Mouse (Mus musculus) cerebellum, adult 18-20 months (tissue): ENCODE measurements around the gene Rab5if.
"Not testable (repeated sequence)": the region's sequence is repeated elsewhere in the genome, so short reads cannot be mapped to it uniquely, and the experiment has no call there.

ENCODE experiments used
- DNase-seq, 2 experiments: peaks; one replicate each; pipeline ENCODE4 v3.0.0; 2021

The Rab5if gene

GRCm38 (mm10) chr2:156892240-156892639 is 29.3 kb downstream of the Rab5if start:
- DNase-seq = no peak

DNA sequence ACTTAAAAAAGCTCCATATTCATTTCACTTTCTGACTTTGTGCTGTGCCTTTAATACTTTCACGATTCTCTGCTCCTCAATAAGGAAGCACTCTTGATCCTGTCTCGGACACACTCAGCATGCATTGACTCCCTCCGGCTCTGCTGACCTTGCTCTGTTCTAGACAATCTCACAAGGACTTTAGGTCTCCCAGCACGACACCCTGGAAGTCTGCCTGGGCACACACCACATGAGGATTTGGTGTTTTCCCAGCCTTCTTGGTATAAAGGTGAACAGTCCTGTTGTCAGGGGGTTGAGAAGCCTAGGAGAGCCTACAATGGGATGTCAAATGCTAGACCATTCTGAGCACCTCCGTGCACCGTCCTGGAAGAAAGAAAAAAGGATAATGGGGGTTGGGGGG is 29.9 kb downstream of the Rab5if start:
- DNase-seq = no peak

DNA sequence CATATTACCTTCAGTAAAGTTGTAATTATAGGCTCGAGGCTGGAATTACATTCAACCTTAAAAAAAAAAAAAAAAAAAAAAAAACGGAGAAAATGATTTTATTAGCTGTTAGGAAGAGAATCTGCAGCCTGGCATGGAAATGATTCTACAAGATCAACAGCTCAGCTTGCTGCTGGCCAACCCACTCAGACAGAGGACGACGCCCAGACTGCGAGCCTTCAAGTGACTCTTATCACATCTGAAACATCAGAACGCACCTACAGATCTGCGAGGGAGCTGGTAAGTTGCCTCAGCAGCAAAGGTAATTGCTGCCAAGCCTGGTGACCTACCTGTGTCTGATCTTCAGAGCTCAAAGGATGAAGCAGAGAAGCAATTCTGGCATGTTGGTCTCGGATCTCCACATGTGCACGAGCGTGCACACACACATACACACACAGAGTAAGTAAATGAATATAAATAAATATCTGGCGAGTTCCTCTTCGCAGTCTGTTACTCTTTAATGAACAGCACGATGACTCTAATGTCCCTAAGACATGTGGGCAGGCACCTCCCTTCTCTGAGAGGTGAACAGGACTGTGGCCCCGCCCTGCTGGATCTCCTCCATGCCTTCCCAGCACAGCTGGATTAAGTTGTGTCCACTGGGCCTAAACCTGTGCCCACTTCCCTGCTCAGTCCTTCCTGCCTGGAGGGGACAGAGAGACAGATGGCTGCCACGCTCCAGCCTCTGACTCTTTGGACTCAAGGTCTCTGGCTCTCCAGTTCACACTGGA is 31.8 kb downstream of the Rab5if start:
- DNase-seq = no peak

GRCm38 (mm10) chr2:156896384-156896914 is 33.5 kb downstream of the Rab5if start:
- DNase-seq = no peak

- DNase-seq = no peak
These were observed 34.1 kb downstream of the Rab5if start for GRCm38 (mm10) chr2:156897034-156897433.

DNA sequence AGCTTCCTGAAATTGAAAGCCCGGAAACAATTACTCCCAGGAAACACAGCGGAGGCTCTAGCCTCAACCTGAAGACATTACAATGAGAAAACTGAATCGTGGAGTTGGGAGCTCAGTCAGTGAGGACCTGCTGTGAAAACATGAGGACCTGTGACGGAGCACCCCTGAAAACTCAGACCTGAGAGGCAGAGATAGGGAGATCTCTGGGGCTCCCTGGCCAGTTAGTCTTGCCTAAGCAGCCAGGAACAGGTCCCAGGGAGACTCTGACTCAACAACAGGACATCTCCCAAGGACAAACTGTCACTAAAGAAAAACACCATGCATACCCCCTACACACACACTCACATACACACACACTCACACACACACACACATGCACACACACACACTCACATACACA is 35.4 kb downstream of the Rab5if start:
- no peak for DNase-seq

DNA sequence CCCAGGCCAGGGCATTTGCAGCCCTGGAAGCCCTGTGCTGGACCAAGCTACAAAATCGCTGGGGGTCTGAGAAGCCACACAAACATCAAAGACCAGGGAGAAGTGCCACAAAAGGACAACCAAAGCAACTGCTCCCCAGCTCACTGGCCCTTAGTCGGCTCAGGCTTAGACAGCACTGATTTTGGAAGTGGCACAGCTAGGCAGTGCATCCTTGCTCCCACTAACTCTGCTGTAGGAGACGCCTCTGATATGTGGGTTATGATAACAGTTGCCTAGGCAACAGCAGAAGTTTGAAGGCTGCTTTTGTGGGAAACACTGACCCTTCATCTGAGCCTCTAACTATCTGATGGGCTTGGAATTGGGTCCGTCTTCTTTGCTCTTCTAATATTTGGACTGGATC is 36.3 kb downstream of the Rab5if start:
- no peak for DNase-seq

DNA sequence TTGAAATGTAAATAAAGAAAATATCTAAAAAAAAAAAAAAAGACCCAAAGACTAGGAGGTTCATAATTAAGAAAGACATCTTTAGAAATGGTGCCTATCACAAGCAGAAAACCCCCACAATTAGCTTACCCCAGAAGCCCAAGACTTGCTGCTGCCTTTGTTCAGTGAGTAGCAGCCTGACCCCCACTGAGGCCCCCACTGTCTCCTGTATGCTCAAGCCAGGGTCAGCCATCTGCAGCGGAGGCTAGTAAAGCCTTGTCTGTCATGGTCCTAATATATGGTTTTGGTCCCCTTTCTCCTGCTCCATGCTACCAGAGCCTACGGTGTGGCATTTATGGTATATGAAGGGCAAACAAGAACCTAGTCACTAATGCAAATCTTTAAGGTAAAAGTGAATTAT is 38.4 kb downstream of the Rab5if start:
- no peak for DNase-seq

DNA sequence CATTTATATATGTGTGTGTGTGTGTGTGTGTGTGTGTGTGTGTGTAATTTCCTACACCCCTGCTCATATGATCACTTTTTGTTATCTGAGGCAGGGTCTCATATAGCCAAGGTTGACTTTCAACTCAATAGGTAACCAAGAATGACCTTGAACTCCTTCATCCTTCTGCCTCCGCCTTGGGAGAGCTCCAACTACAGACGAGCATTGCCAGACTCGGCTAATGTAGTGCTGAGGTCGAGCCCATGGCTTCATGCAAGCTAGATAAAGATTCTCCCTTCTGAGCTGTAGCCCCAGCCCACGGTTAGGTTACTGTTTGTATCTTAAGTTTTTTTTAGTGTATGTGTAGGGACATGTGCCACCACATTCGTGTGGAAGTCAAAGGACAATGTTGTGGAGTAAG is 39.0 kb downstream of the Rab5if start:
- no peak for DNase-seq

DNA sequence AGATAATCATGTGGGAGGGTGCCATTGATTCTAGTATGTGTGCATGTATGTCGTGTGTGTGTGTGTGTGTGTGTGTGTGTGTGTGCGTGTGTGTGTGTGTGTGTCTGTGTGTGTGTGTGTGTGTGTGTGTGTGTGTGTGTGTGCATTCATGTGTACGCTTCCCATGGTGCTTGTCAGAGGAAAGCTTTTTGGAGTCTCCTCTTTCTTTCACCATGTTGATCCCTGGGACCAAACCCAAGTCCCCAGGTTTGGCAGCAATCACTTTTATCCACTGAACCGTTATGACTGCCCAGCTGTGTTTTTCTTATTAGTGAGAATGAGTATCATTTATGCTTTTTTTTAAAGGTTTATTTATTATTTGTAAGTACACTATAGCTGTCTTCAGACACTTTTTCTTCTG is 39.5 kb downstream of the Rab5if start:
- DNase-seq = not testable (repeated sequence)

- no peak for DNase-seq
These were observed 40.4 kb downstream of the Rab5if start for GRCm38 (mm10) chr2:156903367-156903766.

- peak; percentile 78 to 82 for DNase-seq
These were observed 42.2 kb downstream of the Rab5if start for GRCm38 (mm10) chr2:156904976-156905717.

- peak; percentile 68 to 78 for DNase-seq
These were observed 43.0 kb downstream of the Rab5if start for GRCm38 (mm10) chr2:156905931-156906330.

- DNase-seq = no peak
These were observed 50.3 kb downstream of the Rab5if start for GRCm38 (mm10) chr2:156913191-156913590.

GRCm38 (mm10) chr2:156915559-156915958 is 52.6 kb downstream of the Rab5if start:
- DNase-seq = no peak

DNA sequence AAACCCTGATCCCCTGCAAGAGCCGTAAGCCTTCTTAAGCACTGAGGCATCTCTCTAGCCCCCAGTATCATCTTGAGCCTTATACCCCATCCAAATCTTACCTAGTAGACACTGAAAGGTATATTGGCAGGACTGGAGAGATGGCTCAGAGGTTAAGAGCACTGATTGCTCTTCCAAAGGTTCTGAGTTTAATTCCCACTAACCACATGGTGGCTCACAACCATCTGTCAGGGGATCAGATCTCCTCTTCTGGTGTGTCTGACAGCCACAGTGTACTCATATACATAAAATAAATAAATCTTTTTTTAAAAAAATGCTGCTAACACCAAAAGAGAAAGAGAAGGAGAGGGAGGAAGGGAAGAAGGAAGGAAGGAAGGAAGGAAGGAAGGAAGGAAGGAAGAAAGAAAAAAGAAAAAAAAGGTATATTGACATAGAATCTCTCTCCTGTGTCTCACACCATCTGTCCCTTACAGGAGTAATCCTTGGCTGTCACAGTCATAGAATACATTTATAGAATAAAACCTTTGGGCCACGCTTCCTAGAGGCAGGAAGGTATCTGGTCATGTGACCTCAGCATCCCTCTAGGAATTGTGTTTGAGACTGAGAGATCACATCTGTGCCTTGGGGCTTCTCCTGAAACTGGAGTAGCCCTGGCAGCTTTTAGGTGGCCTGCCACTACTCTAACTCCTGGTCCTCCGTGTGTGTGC is 53.6 kb downstream of the Rab5if start:
- DNase-seq = peak in 1 of 2 experiments; percentile 59

DNA sequence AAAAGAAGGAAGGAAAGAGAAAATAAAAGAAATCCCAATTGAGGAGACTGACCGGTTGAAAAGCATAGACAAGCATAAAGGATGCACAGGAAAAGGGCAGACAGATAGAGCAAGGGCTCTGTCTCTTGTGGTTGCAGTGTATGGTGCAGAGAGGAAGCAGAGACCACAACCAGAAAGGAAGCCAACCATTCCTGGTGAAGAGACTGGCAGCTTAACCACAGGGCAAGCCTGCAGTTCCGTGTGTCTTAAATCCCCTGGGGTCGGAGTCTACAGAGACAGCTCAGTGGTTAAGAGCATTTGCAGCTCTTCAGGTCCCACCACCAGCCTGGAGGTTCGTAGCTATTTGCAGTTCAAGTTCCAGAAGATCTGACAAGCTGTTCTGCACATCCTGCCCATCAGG is 55.6 kb downstream of the Rab5if start:
- DNase-seq = no peak

- not testable (repeated sequence) for DNase-seq
These were observed 56.3 kb downstream of the Rab5if start for GRCm38 (mm10) chr2:156919191-156919590.

DNA sequence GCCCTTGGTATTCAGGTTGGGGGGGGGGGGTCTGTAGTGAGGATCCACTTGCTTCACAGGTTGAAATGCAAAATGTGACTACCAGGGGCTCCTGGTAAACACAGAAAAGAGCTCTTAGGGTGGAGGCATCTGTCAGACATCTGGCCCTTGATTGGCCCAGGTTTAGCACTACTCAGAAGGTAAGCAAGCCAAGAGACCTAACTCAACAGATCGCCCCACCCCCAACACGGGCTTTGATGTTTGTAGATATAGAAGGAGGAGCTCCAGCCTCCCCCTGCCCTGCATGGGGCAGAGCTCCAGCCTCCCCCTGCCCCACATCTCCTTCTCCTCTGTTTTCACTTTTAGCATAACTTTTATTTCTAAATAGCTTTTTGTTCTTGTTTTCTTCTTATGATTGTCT is 56.9 kb downstream of the Rab5if start:
- no peak for DNase-seq

- no peak for DNase-seq
These were observed 60.1 kb downstream of the Rab5if start for GRCm38 (mm10) chr2:156923057-156923456.
